Mouse (Mus musculus) liver, adult 2 months (tissue): ENCODE data around the gene Itprid1.

Source experiments
- CTCF ChIP-seq: fragments of 200-500 bp; IDR thresholded peaks from 2 replicates; pipeline ENCODE4 v1.5.1; 2011; ENCODE audit warnings: low read depth, low read length, control low read depth
- POLR2A ChIP-seq: fragments of 200-500 bp; IDR thresholded peaks from 2 replicates; pipeline ENCODE4 v1.6.1; 2011; ENCODE audit warnings: low read length, control low read depth; ENCODE audit not compliant: insufficient read depth; ENCODE audit errors: extremely low read depth

GRCm38 (mm10) chr6:55836650-55837320, at the start of gene Itprid1:
- TF ChIP-seq POLR2A (no peak), CTCF (no peak)
